Mouse (Mus musculus) liver, adult 2 months (tissue): ENCODE results near the gene Vps13d. TPM values are rescaled to one million over a fixed set of nuclear protein-coding genes. Genes with fewer than 3 reads are reported as not detected.

Source experiments
- DNase-seq: peaks from one replicate; pipeline ENCODE4 v3.0.0-alpha.2; 2011; ENCODE audit warnings: low read depth, low spot score; ENCODE audit errors: extremely low read depth
- H3K27ac ChIP-seq: fragments of 200-500 bp; replicated peaks from 2 replicates; pipeline ENCODE4 v1.5.1; 2012; ENCODE audit warnings: low read depth, mild to moderate bottlenecking, control low read depth, inconsistent platforms, low read length; ENCODE audit not compliant: insufficient read depth
- H3K27me3 ChIP-seq: fragments of 200-500 bp; 2 replicates; pipeline ENCODE4 v1.6.1; 2012; ENCODE audit warnings: mild to moderate bottlenecking, moderate library complexity, low read length, inconsistent platforms; ENCODE audit not compliant: control insufficient read depth, insufficient read depth
- H3K36me3 ChIP-seq: fragments of 200-500 bp; 2 replicates; pipeline ENCODE4 v1.6.1; 2012; ENCODE audit warnings: low read length, inconsistent platforms; ENCODE audit not compliant: control insufficient read depth, insufficient read depth
- H3K4me1 ChIP-seq: fragments of 200-500 bp; 2 replicates; pipeline ENCODE4 v1.6.1; 2011; ENCODE audit warnings: low read length; ENCODE audit not compliant: control insufficient read depth, insufficient read depth
- H3K4me3 ChIP-seq: fragments of 200-500 bp; 2 replicates; pipeline ENCODE4 v1.5.1; 2011; ENCODE audit warnings: low read depth, mild to moderate bottlenecking, control low read depth, low read length, moderate library complexity; ENCODE audit not compliant: insufficient read depth
- H3K79me2 ChIP-seq: fragments of 200-500 bp; 2 replicates; pipeline ENCODE4 v1.6.1; 2012; ENCODE audit warnings: inconsistent platforms, mild to moderate bottlenecking, low read length, moderate library complexity; ENCODE audit not compliant: control insufficient read depth, insufficient read depth
- H3K9ac ChIP-seq: fragments of 200-500 bp; 2 replicates; pipeline ENCODE4 v1.6.1; 2012; ENCODE audit warnings: low read depth, mild to moderate bottlenecking, control low read depth, inconsistent platforms, low read length
- CTCF ChIP-seq: fragments of 200-500 bp; IDR thresholded peaks from 2 replicates; pipeline ENCODE4 v1.5.1; 2011; ENCODE audit warnings: low read depth, low read length, control low read depth
- POLR2A ChIP-seq: fragments of 200-500 bp; IDR thresholded peaks from 2 replicates; pipeline ENCODE4 v1.6.1; 2011; ENCODE audit warnings: low read length, control low read depth; ENCODE audit not compliant: insufficient read depth; ENCODE audit errors: extremely low read depth
- WGBS: fragments of 180-500 bp; shearing (Covaris S2); methylation state at CpG from one replicate; pipeline ENCODE4 v1.1.7; 2018; 5-methylcytosine and 5-hydroxymethylcytosine counted together
- polyA plus RNA-seq: library from polyadenylated mRNA; depleted of rRNA; stranded (reverse); fragments of >200 nt; gene quantifications from 2 replicates; pipeline ENCODE4 v1.2.3, GENCODE M21; 2012
- total RNA-seq: library from RNA; depleted of rRNA; stranded (reverse); fragments of >200 nt; gene quantifications from 2 replicates; pipeline ENCODE4 v1.2.3, GENCODE M21; 2014

Vps13d gene
- total and polyA plus RNA-seq, 2 experiments: 11.6 to 32.4 TPM

DNA sequence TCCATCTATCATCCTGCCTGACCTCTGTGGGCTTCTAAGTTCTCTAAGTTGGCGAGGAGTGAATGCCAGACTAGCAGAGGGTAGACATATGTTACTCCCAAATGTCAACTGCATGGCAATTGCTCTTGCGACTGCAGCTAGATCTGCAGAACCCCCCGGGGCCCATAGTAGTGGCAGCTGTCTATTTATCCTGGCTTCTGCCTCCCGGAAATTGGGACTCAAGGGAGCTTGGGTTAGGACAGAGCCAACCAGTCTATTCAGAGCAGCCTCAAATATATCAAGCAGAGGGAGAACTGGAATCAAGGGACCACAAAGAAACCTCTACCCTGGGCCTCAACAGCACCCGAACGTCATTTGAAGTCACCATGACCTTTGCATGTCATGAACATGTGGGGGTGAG is 22.2 kb upstream of the Vps13d start:
- 86% methylated on average over 6 of the region's 6 CpGs for WGBS
- H3K79me2 ChIP-seq: no peaks in the 10 kb centered on the region; the same call in 1 of the 2 replicates
- TF ChIP-seq CTCF (no peak), POLR2A (no peak)
- peak overlapping the region; percentile 79 for H3K27ac ChIP-seq
- peaks cover 27% of the 10 kb centered on the region; the same call in 1 of the 2 replicates for H3K36me3 ChIP-seq
- H3K4me3 ChIP-seq: no peak overlapping the region
- no peak for DNase-seq
- H3K4me1 ChIP-seq: peaks cover 30% of the 10 kb centered on the region
- H3K9ac ChIP-seq: no peak overlapping the region
- H3K27me3 ChIP-seq: no peaks in the 10 kb centered on the region

DNA sequence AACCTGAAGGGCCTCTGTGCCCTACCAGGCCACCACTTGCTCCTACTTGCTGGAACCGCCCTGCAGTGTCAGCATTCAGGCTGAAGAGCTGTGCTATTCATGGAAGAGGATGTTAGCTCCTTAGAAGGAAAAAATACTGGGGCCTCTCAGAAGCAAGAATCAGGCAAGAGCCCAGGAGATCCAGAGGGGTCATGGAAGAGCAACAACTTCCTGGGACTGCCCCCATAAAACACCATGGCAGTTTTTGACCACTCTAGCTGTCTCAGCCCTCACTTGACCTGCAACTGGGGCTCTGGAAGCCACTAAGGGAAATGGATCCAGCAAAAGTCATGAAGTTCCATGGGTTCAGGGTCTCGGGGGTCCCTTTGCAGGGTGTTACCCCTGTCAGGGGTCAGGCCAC is 20.6 kb upstream of the Vps13d start:
- no peaks in the 10 kb centered on the region for H3K27me3 ChIP-seq
- WGBS: 79% methylated on average over 2 of the region's 2 CpGs
- peaks cover 14% of the 10 kb centered on the region for H3K4me1 ChIP-seq
- H3K36me3 ChIP-seq: peaks cover 24% of the 10 kb centered on the region; the same call in 1 of the 2 replicates
- no peak overlapping the region for H3K4me3 ChIP-seq
- 0 out of 2 replicates have a peak overlapping the region, but pooled peaks have one; percentile 10 for H3K27ac ChIP-seq
- H3K79me2 ChIP-seq: no peaks in the 10 kb centered on the region; the same call in 1 of the 2 replicates
- peak; percentile 26 for DNase-seq
- no peak overlapping the region for H3K9ac ChIP-seq
- TF ChIP-seq POLR2A: no peak
- no peak for TF ChIP-seq CTCF

DNA sequence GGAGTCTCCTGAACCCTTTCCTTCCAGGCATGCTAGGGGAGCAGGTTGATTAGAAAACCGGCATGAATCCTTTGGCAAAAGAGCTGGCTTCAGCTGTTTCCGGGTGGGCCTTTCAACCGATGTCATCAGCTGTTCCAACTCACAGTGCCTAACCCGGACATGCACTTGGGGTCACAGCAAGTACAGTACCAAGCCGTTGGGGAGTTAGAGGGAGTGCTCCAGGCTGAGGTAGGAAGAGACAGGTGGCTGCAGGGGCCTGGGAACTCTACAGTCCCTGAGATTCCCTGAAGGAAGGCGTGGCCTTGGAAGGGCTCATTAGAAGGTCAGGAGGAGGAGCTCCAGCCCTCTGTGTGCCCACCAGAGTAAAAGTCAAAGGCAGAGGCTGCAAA is 20.0 kb upstream of the Vps13d start:
- DNase-seq: no peak
- Histone ChIP-seq H3K4me3 (no peak overlapping the region), H3K27ac (no peak overlapping the region), H3K36me3 (peaks cover 24% of the 10 kb centered on the region; the same call in 1 of the 2 replicates), H3K4me1 (peaks cover 11% of the 10 kb centered on the region), H3K79me2 (no peaks in the 10 kb centered on the region; the same call in 1 of the 2 replicates), H3K9ac (no peak overlapping the region), H3K27me3 (no peaks in the 10 kb centered on the region)
- TF ChIP-seq CTCF (no peak), POLR2A (no peak)
- 53% methylated on average over 6 of the region's 6 CpGs for WGBS

DNA sequence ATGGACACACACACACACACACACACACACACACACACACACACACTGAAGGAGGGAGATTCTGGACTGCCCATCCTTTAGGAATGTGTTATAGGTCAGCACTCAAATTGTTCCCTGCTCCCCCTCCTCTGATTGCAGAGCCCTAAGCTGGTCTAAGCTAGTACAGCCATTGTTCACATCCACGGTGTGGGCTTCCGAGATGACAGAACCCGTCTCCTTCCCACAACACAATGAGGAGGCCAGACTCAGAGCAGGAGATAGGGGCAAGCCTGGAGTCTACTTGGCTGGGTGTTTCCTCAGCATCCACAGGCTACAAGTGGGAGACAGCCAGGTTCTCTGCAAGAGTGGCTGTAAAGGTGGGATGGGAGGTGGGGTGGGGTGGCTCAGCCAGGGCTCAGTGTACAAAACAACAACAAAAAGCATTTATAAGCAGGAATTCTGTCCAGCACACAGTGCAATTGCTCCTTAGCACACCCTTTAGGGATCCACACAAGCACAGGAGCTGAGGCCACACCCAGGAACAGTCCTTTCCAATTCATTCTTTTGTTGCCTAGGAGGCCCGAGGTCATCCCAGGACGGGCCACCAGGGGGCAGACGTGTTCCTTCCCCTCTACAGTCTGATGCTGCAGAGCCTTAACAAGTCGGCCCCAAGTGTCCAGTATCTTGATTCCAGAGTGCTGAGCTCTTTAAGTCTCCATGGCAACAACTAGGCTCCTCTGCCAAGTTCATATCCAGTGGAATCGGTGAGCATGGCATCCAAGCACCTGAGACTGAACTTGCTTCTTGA is 19.4 kb upstream of the Vps13d start:
- DNase-seq: peak; percentile 76

DNA sequence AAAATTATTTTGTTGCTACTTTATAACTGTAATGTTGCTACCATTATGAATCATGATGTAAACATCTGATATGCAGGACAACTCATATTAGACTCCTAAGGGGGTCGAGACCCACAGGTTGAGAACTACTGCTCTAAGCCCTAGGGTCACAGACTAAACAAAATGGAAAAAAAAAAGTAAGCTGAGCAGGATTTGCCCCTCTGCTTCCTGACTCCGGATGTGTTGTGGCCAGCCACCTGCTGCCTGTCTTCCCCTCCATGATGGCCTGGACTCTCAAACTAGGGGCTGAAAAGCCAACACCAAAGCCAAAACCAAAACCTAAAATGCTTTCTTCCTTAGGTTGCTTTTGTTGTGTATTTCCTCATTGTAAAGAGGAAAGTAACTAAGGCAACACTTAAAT is 16.3 kb upstream of the Vps13d start:
- Histone ChIP-seq H3K4me3 (no peak overlapping the region), H3K9ac (no peak overlapping the region), H3K27me3 (no peaks in the 10 kb centered on the region), H3K4me1 (peaks cover 3% of the 10 kb centered on the region), H3K27ac (no peak overlapping the region), H3K79me2 (no peaks in the 10 kb centered on the region), H3K36me3 (peaks cover 8% of the 10 kb centered on the region; the same call in 1 of the 2 replicates)
- DNase-seq: no peak
- WGBS: 78% methylated on average over 2 of the region's 2 CpGs
- TF ChIP-seq CTCF: no peak
- no peak for TF ChIP-seq POLR2A

More for the DNA sequence above, 19.4 kb upstream of the Vps13d start:
- Histone ChIP-seq H3K36me3 (peaks cover 24% of the 10 kb centered on the region; the same call in 1 of the 2 replicates), H3K79me2 (no peaks in the 10 kb centered on the region; the same call in 1 of the 2 replicates), H3K9ac (no peak overlapping the region), H3K27me3 (no peaks in the 10 kb centered on the region), H3K27ac (no peak overlapping the region), H3K4me3 (no peak overlapping the region), H3K4me1 (peaks cover 11% of the 10 kb centered on the region)
- 36% methylated on average over 8 of the region's 8 CpGs for WGBS
- TF ChIP-seq POLR2A (no peak), CTCF (peak; percentile 96)

DNA sequence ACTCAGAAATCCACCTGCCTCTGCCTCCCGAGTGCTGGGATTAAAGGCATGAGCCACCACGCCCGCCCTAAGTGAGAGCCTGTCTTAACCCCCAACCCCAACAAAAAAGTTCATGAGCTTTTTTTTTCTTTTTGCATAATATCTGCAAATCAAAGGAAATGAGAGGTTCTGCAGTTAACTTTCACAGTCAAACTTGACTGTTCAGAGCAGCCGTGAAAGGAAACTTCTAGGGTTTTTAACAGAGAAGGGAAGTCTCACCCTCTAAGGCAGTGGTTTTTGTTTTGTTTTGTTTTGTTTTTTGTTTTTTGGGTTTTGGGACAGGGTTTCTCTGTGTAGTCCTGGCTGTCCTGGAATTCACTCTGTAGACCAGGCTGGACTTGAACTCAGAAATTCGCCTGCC is 15.8 kb upstream of the Vps13d start:
- DNase-seq: no peak
- TF ChIP-seq CTCF (no peak), POLR2A (no peak)
- H3K4me3 ChIP-seq: no peak overlapping the region
- H3K79me2 ChIP-seq: no peaks in the 10 kb centered on the region
- H3K9ac ChIP-seq: no peak overlapping the region
- peaks cover 3% of the 10 kb centered on the region for H3K4me1 ChIP-seq
- H3K36me3 ChIP-seq: peaks cover 4% of the 10 kb centered on the region; the same call in 1 of the 2 replicates
- H3K27ac ChIP-seq: no peak overlapping the region
- WGBS: 93% methylated on average over 5 of the region's 5 CpGs
- no peaks in the 10 kb centered on the region for H3K27me3 ChIP-seq
